Comparison of ENCODE assay signal across 8 mouse cellular contexts in the genomic region with DNA sequence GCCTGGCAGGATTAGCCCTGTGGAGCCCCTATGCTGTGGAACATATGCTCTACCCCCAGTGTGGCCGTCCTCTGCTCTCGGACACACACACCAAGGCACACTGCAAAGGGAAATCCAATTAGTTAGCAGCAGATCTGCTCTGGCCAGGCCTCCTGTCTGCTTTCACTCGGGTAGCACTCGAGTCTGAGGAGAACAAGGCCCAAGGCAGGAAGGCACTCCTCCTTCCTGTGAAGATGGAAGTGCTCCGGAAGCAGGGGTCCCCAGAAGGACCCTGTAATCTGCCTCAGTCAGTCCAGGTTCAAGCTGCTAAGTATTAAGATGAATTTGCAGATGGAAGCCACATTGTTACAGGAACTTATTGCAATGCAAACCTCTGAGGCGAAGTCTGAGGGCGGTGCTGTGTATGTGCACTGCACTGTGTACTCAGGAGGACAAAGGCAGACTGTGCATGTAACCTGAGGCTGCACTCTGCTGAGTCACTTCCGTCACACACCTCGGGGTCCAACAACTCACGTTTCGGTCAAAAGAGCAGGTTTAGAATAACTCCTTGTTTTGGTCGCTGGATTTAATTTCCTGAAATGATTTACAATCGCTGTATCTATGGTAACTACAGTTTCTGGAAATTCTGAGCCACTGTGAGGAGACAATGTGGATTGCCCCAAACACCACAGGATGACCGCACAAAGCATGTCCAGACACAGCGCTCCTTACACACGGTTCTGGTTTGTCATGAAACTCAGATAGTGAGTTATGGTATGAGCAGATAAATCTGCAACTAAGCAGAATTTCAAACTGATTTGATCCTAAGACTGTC. TPM values are rescaled to one million over a fixed set of nuclear protein-coding genes. Genes with fewer than 3 reads are reported as not detected.
A peak's percentile ranks its signal among the peaks of the same experiment; 100 is the strongest.
DNase-seq lines count a peak whose midpoint lies in the region; ATAC-seq lines count a peak whose summit lies in the region.

No protein-coding gene starts in this region.

- H3K4me3 ChIP-seq in heart, embryonic 15.5 days: no peak overlapping the region
- no peak overlapping the region for H3K4me3 ChIP-seq in embryonic facial prominence, embryonic 11.5 days (ENCODE audit: low read depth, low read length)

- no peak for DNase-seq in heart, postnatal 14 days
- DNase-seq in embryonic facial prominence, embryonic 11.5 days (ENCODE audit: low spot score): peak; percentile 86
- DNase-seq in kidney, adult 11 months: peak; percentile 54
- peak; percentile 62 for DNase-seq in lung, postnatal 36 days
- DNase-seq in thymus, postnatal 10 days (ENCODE audit: low spot score in 2 of 2): peak; percentile 10 to 29
- DNase-seq in layer of hippocampus, postnatal 25 days (ENCODE audit: extremely low spot score in 1 of 2, low spot score in 1 of 2): no peak
- no peak for DNase-seq in layer of hippocampus, adult 9-11 months

- H3K27ac ChIP-seq in heart, embryonic 15.5 days: peak overlapping the region; percentile 64
- peak overlapping the region; percentile 88 for H3K27ac ChIP-seq in embryonic facial prominence, embryonic 11.5 days (replicated peaks; ENCODE audit: low read depth, low read length)

- H3K27me3 ChIP-seq in heart, embryonic 15.5 days: no peaks in the 10 kb centered on the region
- H3K27me3 ChIP-seq in embryonic facial prominence, embryonic 11.5 days (ENCODE audit: control insufficient read depth, insufficient read depth, low read length): no peaks in the 10 kb centered on the region

- H3K4me2 ChIP-seq in heart, embryonic 15.5 days: peak overlapping the region; percentile 9; the same call in 1 of the 2 replicates
- H3K4me2 ChIP-seq in embryonic facial prominence, embryonic 11.5 days (ENCODE audit: low read depth, low read length): no peak overlapping the region

- H3K36me3 ChIP-seq in heart, embryonic 15.5 days: no peaks in the 10 kb centered on the region
- H3K36me3 ChIP-seq in embryonic facial prominence, embryonic 11.5 days (replicated peaks; ENCODE audit: control insufficient read depth, insufficient read depth, low read depth, low read length): no peaks in the 10 kb centered on the region

- H3K9ac ChIP-seq in heart, embryonic 15.5 days: no peak overlapping the region; the same call in 1 of the 2 replicates
- H3K9ac ChIP-seq in embryonic facial prominence, embryonic 11.5 days (replicated peaks; ENCODE audit: low read length): peak overlapping the region; percentile 48

- intact Hi-C loops in heart, postnatal 14 days (cut with DNase I): no loop called here

- no peaks in the 10 kb centered on the region for H3K9me3 ChIP-seq in heart, embryonic 15.5 days (replicated peaks)
- no peaks in the 10 kb centered on the region for H3K9me3 ChIP-seq in embryonic facial prominence, embryonic 11.5 days (replicated peaks; ENCODE audit: control insufficient read depth, low read length)

- ATAC-seq in heart, embryonic 15.5 days (replicated peaks; ENCODE audit: insufficient number of reproducible peaks, insufficient read depth, low FRiP score, low read depth): no peak; the same call in 1 of the 2 replicates
- peak; percentile 87 for ATAC-seq in embryonic facial prominence, embryonic 11.5 days (replicated peaks; ENCODE audit: insufficient number of reproducible peaks, low FRiP score, low TSS enrichment, low read depth)

- H3K4me1 ChIP-seq in heart, embryonic 15.5 days (replicated peaks): peaks cover 53% of the 10 kb centered on the region
- H3K4me1 ChIP-seq in embryonic facial prominence, embryonic 11.5 days (ENCODE audit: control insufficient read depth, insufficient read depth, low read length): no peaks in the 10 kb centered on the region; the same call in none of the 2 replicates

- WGBS in heart, embryonic 15.5 days: 47% methylated on average over 16 of the region's 16 CpGs
- WGBS in embryonic facial prominence, embryonic 11.5 days: 23% methylated on average over 16 of the region's 16 CpGs

RNA-seq across cellular contexts. Expression of gene D17Wsu92e, which starts 20.5 kb away (rescaled TPM):
- 11.9 and 14.1 TPM in 2 replicates for polyA plus RNA-seq in heart, embryonic 15.5 days (2015; fragmentation: Nextera tagmentation; extraction: Ambion mirVana)
- 100 to 1,000 TPM; 114 to 117 TPM for total RNA-seq in heart, postnatal 14 days (2021)
- polyA plus RNA-seq in embryonic facial prominence, embryonic 11.5 days (2014; fragmentation: Nextera tagmentation; extraction: Ambion mirVana): 12.4 and 12.7 TPM in 2 replicates
- 100 to 1,000 TPM; 173 to 183 TPM for total RNA-seq in layer of hippocampus, postnatal 25 days (2021)

RNA-seq across cellular contexts. Expression of gene Snrpc, which starts 38.0 kb away (rescaled TPM):
- polyA plus RNA-seq in heart, embryonic 15.5 days (2015; fragmentation: Nextera tagmentation; extraction: Ambion mirVana): 186 and 202 TPM in 2 replicates
- total RNA-seq in heart, postnatal 14 days (2021): 10 to 100 TPM; 61.8 to 70.0 TPM
- 355 and 368 TPM in 2 replicates for polyA plus RNA-seq in embryonic facial prominence, embryonic 11.5 days (2014; fragmentation: Nextera tagmentation; extraction: Ambion mirVana)
- 10 to 100 TPM; 61.5 TPM for total RNA-seq in layer of hippocampus, postnatal 25 days (2021)

RNA-seq across cellular contexts. Expression of gene Uhrf1bp1, which starts 56.3 kb away (rescaled TPM):
- polyA plus RNA-seq in heart, embryonic 15.5 days (2015; fragmentation: Nextera tagmentation; extraction: Ambion mirVana): 3.0 and 3.8 TPM in 2 replicates
- total RNA-seq in heart, postnatal 14 days (2021): 10 to 100 TPM; 14.3 to 18.7 TPM
- 5.2 and 6.4 TPM in 2 replicates for polyA plus RNA-seq in embryonic facial prominence, embryonic 11.5 days (2014; fragmentation: Nextera tagmentation; extraction: Ambion mirVana)
- total RNA-seq in layer of hippocampus, postnatal 25 days (2021): 10 to 100 TPM; 16.3 to 16.5 TPM

Comparison
In these comparisons a context has a peak if more than half of its experiments do, and no peak if none do; other contexts are left out.
1. DNase-seq: peak in embryonic facial prominence, embryonic 11.5 days (single experiment), kidney, adult 11 months (single experiment), lung, postnatal 36 days (single experiment) and thymus, postnatal 10 days (2 of 2); none in heart, postnatal 14 days (0 of 2), layer of hippocampus, postnatal 25 days (0 of 2) and layer of hippocampus, adult 9-11 months (single experiment).